Mouse (Mus musculus): ENCODE results near the gene Rprd2. TPM values are rescaled to one million over a fixed set of nuclear protein-coding genes. Genes with fewer than 3 reads are reported as not detected.

Gene Rprd2
- polyA plus RNA-seq, 1 experiment from 2014 or later = 14.3 TPM

GRCm38 (mm10) chr3:95739353-95740104, 79.1 kb downstream of the Rprd2 start, which contains the start of gene Ecm1:
Gene Ecm1 (minus strand): TSS chr3:95739569.
- DNase-seq (ENCODE audit: low spot score) (no peak), ATAC-seq (no peak)
- H3K4me1 ChIP-seq (ENCODE audit: control insufficient read depth, insufficient read depth, low read length) = no peaks in the 10 kb centered on the region
- 84% methylated on average over 7 of the region's 7 CpGs for WGBS
- H3K36me3 ChIP-seq (ENCODE audit: control insufficient read depth, insufficient read depth, low read length) = peaks cover 57% of the 10 kb centered on the region
- H3K4me2 ChIP-seq (ENCODE audit: low read length) = no peak within 1 kb of the TSS
- no peaks in the 10 kb centered on the region for H3K27me3 ChIP-seq (replicated peaks; ENCODE audit: control insufficient read depth, insufficient read depth, low read length)
- H3K4me3 ChIP-seq (ENCODE audit: low read depth, low read length) = no peak within 1 kb of the TSS
- H3K9me3 ChIP-seq (replicated peaks; ENCODE audit: control insufficient read depth, low read length) = no peaks in the 10 kb centered on the region
- H3K27ac ChIP-seq (ENCODE audit: low read depth, low read length) = no peak within 1 kb of the TSS
- no peak within 1 kb of the TSS for H3K9ac ChIP-seq (ENCODE audit: low read length)

GRCm38 (mm10) chr3:95735071-95735670, 83.5 kb downstream of the Rprd2 start:
- DNase-seq (ENCODE audit: low spot score) = no peak
- Histone ChIP-seq H3K9ac (ENCODE audit: low read length) (no peak overlapping the region), H3K4me3 (ENCODE audit: low read depth, low read length) (no peak overlapping the region), H3K4me1 (ENCODE audit: control insufficient read depth, insufficient read depth, low read length) (no peaks in the 10 kb centered on the region), H3K27ac (ENCODE audit: low read depth, low read length) (no peak overlapping the region), H3K9me3 (replicated peaks; ENCODE audit: control insufficient read depth, low read length) (no peaks in the 10 kb centered on the region), H3K4me2 (ENCODE audit: low read length) (no peak overlapping the region), H3K36me3 (ENCODE audit: control insufficient read depth, insufficient read depth, low read length) (peaks cover 25% of the 10 kb centered on the region), H3K27me3 (replicated peaks; ENCODE audit: control insufficient read depth, insufficient read depth, low read length) (no peaks in the 10 kb centered on the region)
- ATAC-seq = no peak
- WGBS = 93% methylated on average over 12 of the region's 12 CpGs

- WGBS = 82% methylated on average over 13 of the region's 13 CpGs
- H3K4me3 ChIP-seq (ENCODE audit: low read depth, low read length) = no peak overlapping the region
- H3K9ac ChIP-seq (ENCODE audit: low read length) = no peak overlapping the region
- peaks cover 15% of the 10 kb centered on the region; the same call in 1 of the 2 replicates for H3K36me3 ChIP-seq (ENCODE audit: control insufficient read depth, insufficient read depth, low read length)
- no peak overlapping the region for H3K27ac ChIP-seq (ENCODE audit: low read depth, low read length)
- no peak for ATAC-seq
- H3K9me3 ChIP-seq (replicated peaks; ENCODE audit: control insufficient read depth, low read length) = no peaks in the 10 kb centered on the region
- no peaks in the 10 kb centered on the region for H3K27me3 ChIP-seq (replicated peaks; ENCODE audit: control insufficient read depth, insufficient read depth, low read length)
- no peaks in the 10 kb centered on the region for H3K4me1 ChIP-seq (ENCODE audit: control insufficient read depth, insufficient read depth, low read length)
- no peak overlapping the region for H3K4me2 ChIP-seq (ENCODE audit: low read length)
- no peak for DNase-seq (ENCODE audit: low spot score)
These were observed 84.5 kb downstream of the Rprd2 start for GRCm38 (mm10) chr3:95734092-95734702.

- H3K36me3 ChIP-seq (ENCODE audit: control insufficient read depth, insufficient read depth, low read length) = peaks cover 14% of the 10 kb centered on the region; the same call in 1 of the 2 replicates
- no peaks in the 10 kb centered on the region for H3K9me3 ChIP-seq (replicated peaks; ENCODE audit: control insufficient read depth, low read length)
- H3K4me2 ChIP-seq (ENCODE audit: low read length) = no peak overlapping the region
- H3K27ac ChIP-seq (ENCODE audit: low read depth, low read length) = no peak overlapping the region
- H3K27me3 ChIP-seq (replicated peaks; ENCODE audit: control insufficient read depth, insufficient read depth, low read length) = no peaks in the 10 kb centered on the region
- WGBS = 86% methylated on average over 11 of the region's 11 CpGs
- H3K4me3 ChIP-seq (ENCODE audit: low read depth, low read length) = no peak overlapping the region
- no peak overlapping the region for H3K9ac ChIP-seq (ENCODE audit: low read length)
- DNase-seq (ENCODE audit: low spot score) (no peak), ATAC-seq (no peak)
- H3K4me1 ChIP-seq (ENCODE audit: control insufficient read depth, insufficient read depth, low read length) = no peaks in the 10 kb centered on the region
These were observed 85.7 kb downstream of the Rprd2 start for GRCm38 (mm10) chr3:95732744-95733521.

GRCm38 (mm10) chr3:95732297-95732696, 86.4 kb downstream of the Rprd2 start:
- 93% methylated on average over 9 of the region's 9 CpGs for WGBS
- H3K27ac ChIP-seq (ENCODE audit: low read depth, low read length) = no peak overlapping the region
- H3K9me3 ChIP-seq (replicated peaks; ENCODE audit: control insufficient read depth, low read length) = no peaks in the 10 kb centered on the region
- ATAC-seq = no peak
- no peak for DNase-seq (ENCODE audit: low spot score)
- H3K4me1 ChIP-seq (ENCODE audit: control insufficient read depth, insufficient read depth, low read length) = no peaks in the 10 kb centered on the region
- H3K27me3 ChIP-seq (replicated peaks; ENCODE audit: control insufficient read depth, insufficient read depth, low read length) = no peaks in the 10 kb centered on the region
- H3K9ac ChIP-seq (ENCODE audit: low read length) = no peak overlapping the region
- no peak overlapping the region for H3K4me3 ChIP-seq (ENCODE audit: low read depth, low read length)
- H3K36me3 ChIP-seq (ENCODE audit: control insufficient read depth, insufficient read depth, low read length) = peaks cover 13% of the 10 kb centered on the region; the same call in 1 of the 2 replicates
- no peak overlapping the region for H3K4me2 ChIP-seq (ENCODE audit: low read length)

GRCm38 (mm10) chr3:95731802-95732201, 86.9 kb downstream of the Rprd2 start:
- Histone ChIP-seq H3K36me3 (ENCODE audit: control insufficient read depth, insufficient read depth, low read length) (peaks cover 11% of the 10 kb centered on the region; the same call in 1 of the 2 replicates), H3K9ac (ENCODE audit: low read length) (no peak overlapping the region), H3K27me3 (replicated peaks; ENCODE audit: control insufficient read depth, insufficient read depth, low read length) (no peaks in the 10 kb centered on the region), H3K4me1 (ENCODE audit: control insufficient read depth, insufficient read depth, low read length) (no peaks in the 10 kb centered on the region), H3K4me2 (ENCODE audit: low read length) (no peak overlapping the region), H3K27ac (ENCODE audit: low read depth, low read length) (no peak overlapping the region), H3K4me3 (ENCODE audit: low read depth, low read length) (no peak overlapping the region), H3K9me3 (replicated peaks; ENCODE audit: control insufficient read depth, low read length) (no peaks in the 10 kb centered on the region)
- WGBS = 96% methylated on average over 4 of the region's 4 CpGs
- DNase-seq (ENCODE audit: low spot score) (no peak), ATAC-seq (no peak)

- WGBS = 87% methylated on average over 7 of the region's 7 CpGs
- Histone ChIP-seq H3K4me2 (ENCODE audit: low read length) (no peak overlapping the region), H3K36me3 (ENCODE audit: control insufficient read depth, insufficient read depth, low read length) (peaks cover 6% of the 10 kb centered on the region; the same call in 1 of the 2 replicates), H3K4me1 (ENCODE audit: control insufficient read depth, insufficient read depth, low read length) (no peaks in the 10 kb centered on the region), H3K9me3 (replicated peaks; ENCODE audit: control insufficient read depth, low read length) (no peaks in the 10 kb centered on the region), H3K9ac (ENCODE audit: low read length) (no peak overlapping the region), H3K27me3 (replicated peaks; ENCODE audit: control insufficient read depth, insufficient read depth, low read length) (no peaks in the 10 kb centered on the region), H3K27ac (ENCODE audit: low read depth, low read length) (no peak overlapping the region), H3K4me3 (ENCODE audit: low read depth, low read length) (no peak overlapping the region)
- ATAC-seq = no peak
- DNase-seq (ENCODE audit: low spot score) = no peak
These were observed 88.2 kb downstream of the Rprd2 start for GRCm38 (mm10) chr3:95730431-95730830.

GRCm38 (mm10) chr3:95728906-95729305, 89.8 kb downstream of the Rprd2 start:
- Histone ChIP-seq H3K4me2 (ENCODE audit: low read length) (no peak overlapping the region), H3K4me3 (ENCODE audit: low read depth, low read length) (no peak overlapping the region), H3K9ac (ENCODE audit: low read length) (no peak overlapping the region), H3K27me3 (replicated peaks; ENCODE audit: control insufficient read depth, insufficient read depth, low read length) (no peaks in the 10 kb centered on the region), H3K36me3 (ENCODE audit: control insufficient read depth, insufficient read depth, low read length) (peaks cover 3% of the 10 kb centered on the region; the same call in 1 of the 2 replicates), H3K4me1 (ENCODE audit: control insufficient read depth, insufficient read depth, low read length) (no peaks in the 10 kb centered on the region), H3K27ac (ENCODE audit: low read depth, low read length) (no peak overlapping the region), H3K9me3 (replicated peaks; ENCODE audit: control insufficient read depth, low read length) (no peaks in the 10 kb centered on the region)
- WGBS = 79% methylated on average over 2 of the region's 2 CpGs
- DNase-seq (ENCODE audit: low spot score) (no peak), ATAC-seq (no peak)
